Mouse (Mus musculus): Measurements from ENCODE around the gene Cenpq. TPM values are rescaled to one million over a fixed set of nuclear protein-coding genes. Genes with fewer than 3 reads are reported as not detected.

Cenpq gene
- polyA plus RNA-seq, 1 experiment, result 1.3 TPM

DNA sequence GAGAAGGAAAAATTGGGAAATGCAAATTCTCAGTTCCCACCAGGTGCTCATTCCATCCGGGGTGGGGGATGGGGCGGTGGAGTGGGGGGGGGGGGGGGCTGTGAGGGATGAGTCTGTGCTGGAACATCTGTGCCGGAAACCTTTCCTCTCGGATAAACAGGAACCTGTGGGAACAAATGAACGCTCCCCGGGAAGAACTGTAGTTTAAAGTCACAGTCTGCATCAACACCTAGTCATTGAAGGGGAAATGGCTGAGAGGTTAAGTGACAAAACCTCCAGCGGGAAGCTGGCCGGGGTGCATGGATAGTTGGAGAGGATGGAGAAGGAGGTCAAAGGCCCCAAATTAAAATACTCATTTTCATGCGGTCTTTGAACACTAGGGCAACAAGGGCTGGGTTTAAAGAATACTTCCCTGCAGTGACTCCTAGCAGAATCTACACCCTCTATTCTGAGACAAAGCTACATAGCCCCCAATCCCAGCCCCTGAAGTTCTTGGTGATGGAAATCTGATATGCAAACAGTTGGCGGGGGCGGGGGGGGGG lies 30.7 kb downstream of the Cenpq start:
- Histone ChIP-seq H3K4me3 (ENCODE audit: extremely low read depth, insufficient read depth, insufficient read length) (no peak overlapping the region), H3K27ac (ENCODE audit: insufficient read depth, low read length) (no peak overlapping the region), H3K4me1 (ENCODE audit: control insufficient read depth, insufficient read depth, insufficient read length) (no peaks in the 10 kb centered on the region), H3K27me3 (ENCODE audit: control insufficient read depth, insufficient read depth, low read length) (no peaks in the 10 kb centered on the region), H3K36me3 (ENCODE audit: control insufficient read depth, insufficient read depth, low read length) (no peaks in the 10 kb centered on the region)
- TF ChIP-seq CTCF (IDR thresholded peaks at IDR 0.05; ENCODE audit: extremely low read depth, insufficient read depth, insufficient read length, insufficient replicate concordance), result no peak
- no peak for TF ChIP-seq POLR2A (IDR thresholded peaks at IDR 0.05; ENCODE audit: low read depth, low read length)
- WGBS, result 39% methylated on average over 11 of the region's 11 CpGs
- no peak for DNase-seq (ENCODE audit: low read depth in 1 of 2, low spot score in 2 of 2)

DNA sequence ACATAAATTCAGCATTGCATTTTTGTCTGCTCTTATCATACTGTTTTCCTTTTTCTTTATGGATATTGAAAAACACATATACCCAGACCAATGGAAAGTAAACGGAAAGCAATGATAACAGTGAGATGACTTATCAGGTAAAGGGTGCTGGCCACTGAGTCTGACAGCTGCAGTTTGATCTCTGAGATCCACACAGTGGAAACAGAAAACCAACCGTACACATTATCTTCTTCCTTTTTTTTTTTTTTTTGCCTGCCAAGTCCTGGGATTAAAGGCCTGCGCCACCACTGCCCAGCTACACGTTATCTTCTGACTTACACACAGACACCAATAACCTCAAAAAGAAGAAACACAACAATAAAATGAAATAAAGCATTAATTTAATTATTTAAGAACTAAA lies 31.5 kb downstream of the Cenpq start:
- H3K4me3 ChIP-seq (ENCODE audit: extremely low read depth, insufficient read depth, insufficient read length), result no peak overlapping the region
- WGBS, result 56% methylated on average over 4 of the region's 4 CpGs
- H3K4me1 ChIP-seq (ENCODE audit: control insufficient read depth, insufficient read depth, insufficient read length), result no peaks in the 10 kb centered on the region
- TF ChIP-seq POLR2A (IDR thresholded peaks at IDR 0.05; ENCODE audit: low read depth, low read length) (no peak), CTCF (IDR thresholded peaks at IDR 0.05; ENCODE audit: extremely low read depth, insufficient read depth, insufficient read length, insufficient replicate concordance) (no peak)
- no peak overlapping the region for H3K27ac ChIP-seq (ENCODE audit: insufficient read depth, low read length)
- H3K36me3 ChIP-seq (ENCODE audit: control insufficient read depth, insufficient read depth, low read length), result no peaks in the 10 kb centered on the region
- no peak for DNase-seq (ENCODE audit: low read depth in 1 of 2, low spot score in 2 of 2)
- no peaks in the 10 kb centered on the region for H3K27me3 ChIP-seq (ENCODE audit: control insufficient read depth, insufficient read depth, low read length)

GRCm38 (mm10) chr17:40899783-40900363 lies 35.0 kb downstream of the Cenpq start:
- no peaks in the 10 kb centered on the region for H3K27me3 ChIP-seq (ENCODE audit: control insufficient read depth, insufficient read depth, low read length)
- DNase-seq (ENCODE audit: low read depth in 1 of 2, low spot score in 2 of 2), result no peak
- TF ChIP-seq CTCF (IDR thresholded peaks at IDR 0.05; ENCODE audit: extremely low read depth, insufficient read depth, insufficient read length, insufficient replicate concordance), result no peak
- no peak for TF ChIP-seq POLR2A (IDR thresholded peaks at IDR 0.05; ENCODE audit: low read depth, low read length)
- 83% methylated on average over 4 of the region's 4 CpGs for WGBS
- H3K36me3 ChIP-seq (ENCODE audit: control insufficient read depth, insufficient read depth, low read length), result no peaks in the 10 kb centered on the region
- H3K4me1 ChIP-seq (ENCODE audit: control insufficient read depth, insufficient read depth, insufficient read length), result no peaks in the 10 kb centered on the region
- H3K27ac ChIP-seq (ENCODE audit: insufficient read depth, low read length), result no peak overlapping the region
- no peak overlapping the region for H3K4me3 ChIP-seq (ENCODE audit: extremely low read depth, insufficient read depth, insufficient read length)

- 50% methylated on average over 1 of the region's 1 CpGs for WGBS
- Histone ChIP-seq H3K36me3 (ENCODE audit: control insufficient read depth, insufficient read depth, low read length) (no peaks in the 10 kb centered on the region), H3K27me3 (ENCODE audit: control insufficient read depth, insufficient read depth, low read length) (no peaks in the 10 kb centered on the region), H3K4me1 (ENCODE audit: control insufficient read depth, insufficient read depth, insufficient read length) (no peaks in the 10 kb centered on the region), H3K4me3 (ENCODE audit: extremely low read depth, insufficient read depth, insufficient read length) (no peak overlapping the region), H3K27ac (ENCODE audit: insufficient read depth, low read length) (no peak overlapping the region)
- TF ChIP-seq CTCF (IDR thresholded peaks at IDR 0.05; ENCODE audit: extremely low read depth, insufficient read depth, insufficient read length, insufficient replicate concordance), result no peak
- TF ChIP-seq POLR2A (IDR thresholded peaks at IDR 0.05; ENCODE audit: low read depth, low read length), result no peak
- DNase-seq (ENCODE audit: low read depth in 1 of 2, low spot score in 2 of 2), result no peak
Measured at GRCm38 (mm10) chr17:40896863-40897262, 38.0 kb downstream of the Cenpq start.

DNA sequence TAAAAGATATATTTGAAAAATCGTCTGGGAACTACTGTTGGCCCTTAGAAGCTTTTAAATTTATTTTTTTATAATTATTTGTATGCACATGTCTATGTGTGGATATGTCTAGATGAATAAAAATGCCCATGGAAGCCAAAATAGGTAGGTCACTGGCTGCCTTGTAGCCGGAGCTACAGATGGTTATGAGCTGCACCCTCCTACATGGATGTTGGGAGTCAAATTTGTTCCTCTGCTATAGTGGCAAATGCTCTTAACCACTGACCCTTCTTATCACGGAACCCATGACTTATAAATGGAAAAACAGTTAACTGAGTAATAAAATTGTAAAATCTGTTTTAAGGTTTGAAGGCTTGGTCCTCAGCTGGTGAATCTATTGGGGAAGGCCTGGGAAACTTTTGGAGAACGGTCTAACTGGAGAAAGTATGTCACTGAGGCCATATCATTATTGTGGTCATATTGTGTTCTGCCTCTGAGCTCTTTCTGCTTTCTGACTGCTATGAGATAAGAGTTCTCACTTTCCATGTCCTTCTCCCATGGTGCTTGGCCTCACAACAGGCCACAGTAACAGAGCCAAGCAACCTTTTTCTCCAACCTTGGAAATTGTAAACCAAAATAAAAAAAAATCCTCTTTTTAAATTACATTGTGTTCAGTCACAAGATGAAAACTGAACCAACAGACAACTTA lies 46.9 kb downstream of the Cenpq start:
- Histone ChIP-seq H3K4me3 (ENCODE audit: extremely low read depth, insufficient read depth, insufficient read length) (no peak overlapping the region), H3K4me1 (ENCODE audit: control insufficient read depth, insufficient read depth, insufficient read length) (no peaks in the 10 kb centered on the region), H3K27me3 (ENCODE audit: control insufficient read depth, insufficient read depth, low read length) (no peaks in the 10 kb centered on the region), H3K36me3 (ENCODE audit: control insufficient read depth, insufficient read depth, low read length) (no peaks in the 10 kb centered on the region), H3K27ac (ENCODE audit: insufficient read depth, low read length) (no peak overlapping the region)
- TF ChIP-seq POLR2A (IDR thresholded peaks at IDR 0.05; ENCODE audit: low read depth, low read length) (no peak), CTCF (IDR thresholded peaks at IDR 0.05; ENCODE audit: extremely low read depth, insufficient read depth, insufficient read length, insufficient replicate concordance) (no peak)
- no peak for DNase-seq (ENCODE audit: low read depth in 1 of 2, low spot score in 2 of 2)
- WGBS, result 81% methylated on average over 4 of the region's 4 CpGs

GRCm38 (mm10) chr17:40885155-40885554 lies 49.7 kb downstream of the Cenpq start:
- Histone ChIP-seq H3K27me3 (ENCODE audit: control insufficient read depth, insufficient read depth, low read length) (no peaks in the 10 kb centered on the region), H3K4me1 (ENCODE audit: control insufficient read depth, insufficient read depth, insufficient read length) (no peaks in the 10 kb centered on the region), H3K36me3 (ENCODE audit: control insufficient read depth, insufficient read depth, low read length) (no peaks in the 10 kb centered on the region), H3K27ac (ENCODE audit: insufficient read depth, low read length) (no peak overlapping the region), H3K4me3 (ENCODE audit: extremely low read depth, insufficient read depth, insufficient read length) (no peak overlapping the region)
- 88% methylated on average over 4 of the region's 4 CpGs for WGBS
- no peak for TF ChIP-seq POLR2A (IDR thresholded peaks at IDR 0.05; ENCODE audit: low read depth, low read length)
- TF ChIP-seq CTCF (IDR thresholded peaks at IDR 0.05; ENCODE audit: extremely low read depth, insufficient read depth, insufficient read length, insufficient replicate concordance), result no peak
- no peak for DNase-seq (ENCODE audit: low read depth in 1 of 2, low spot score in 2 of 2)

DNA sequence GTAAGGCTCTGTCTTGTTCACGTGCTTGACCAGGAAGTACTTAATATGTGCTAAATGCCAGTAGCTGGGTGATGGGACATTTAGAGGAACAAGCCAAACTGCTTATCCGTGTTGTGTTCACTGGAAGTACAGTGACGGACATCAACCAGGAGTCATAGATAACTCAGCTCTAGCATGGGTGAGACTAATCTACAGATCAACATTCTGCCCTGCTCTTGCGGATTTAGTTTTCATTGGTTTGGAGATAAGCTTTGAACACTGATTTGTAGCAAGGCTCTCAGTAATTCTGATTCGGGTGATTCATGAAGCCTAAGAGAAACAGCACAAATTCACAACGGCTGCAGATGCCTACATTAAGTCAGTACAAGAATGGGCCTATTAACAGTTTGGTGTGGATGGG lies 52.7 kb downstream of the Cenpq start:
- no peaks in the 10 kb centered on the region for H3K4me1 ChIP-seq (ENCODE audit: control insufficient read depth, insufficient read depth, insufficient read length)
- DNase-seq (ENCODE audit: low read depth in 1 of 2, low spot score in 2 of 2), result no peak
- H3K4me3 ChIP-seq (ENCODE audit: extremely low read depth, insufficient read depth, insufficient read length), result no peak overlapping the region
- 84% methylated on average over 6 of the region's 6 CpGs for WGBS
- H3K27ac ChIP-seq (ENCODE audit: insufficient read depth, low read length), result no peak overlapping the region
- H3K36me3 ChIP-seq (ENCODE audit: control insufficient read depth, insufficient read depth, low read length), result no peaks in the 10 kb centered on the region
- no peak for TF ChIP-seq POLR2A (IDR thresholded peaks at IDR 0.05; ENCODE audit: low read depth, low read length)
- no peak for TF ChIP-seq CTCF (IDR thresholded peaks at IDR 0.05; ENCODE audit: extremely low read depth, insufficient read depth, insufficient read length, insufficient replicate concordance)
- H3K27me3 ChIP-seq (ENCODE audit: control insufficient read depth, insufficient read depth, low read length), result no peaks in the 10 kb centered on the region
